Mouse (Mus musculus) erythroblast, embryonic 14.5 days (primary cell): ENCODE measurements around the gene Kpna7.

Experiments used
- GATA1 ChIP-seq: IDR thresholded peaks from 2 replicates; pipeline ENCODE4 v1.6.1; 2012; ENCODE audit warnings: low read length, inconsistent platforms, mixed read lengths
- TAL1 ChIP-seq: IDR thresholded peaks from 3 replicates; pipeline ENCODE4 v1.6.1; 2012; ENCODE audit warnings: low read length, inconsistent platforms, mixed read lengths

- TF ChIP-seq GATA1 (no peak), TAL1 (no peak)
These were observed 46.4 kb upstream of the Kpna7 start for GRCm38 (mm10) chr5:145130191-145130590.
